Mouse (Mus musculus) adrenal gland, postnatal 36 days (tissue): ENCODE measurements around the gene Ablim1. TPM values are rescaled to one million over a fixed set of nuclear protein-coding genes. Genes with fewer than 3 reads are reported as not detected.

Experiments
- DNase-seq, 2 experiments: peaks; one replicate each; pipeline ENCODE4 v3.0.0; 2021; ENCODE audit warnings: mixed read lengths in 1 of 2
- total RNA-seq, 2 experiments: library from RNA; stranded (reverse); gene quantifications; 2 replicates each; pipeline ENCODE4 v1.2.3; 2021

Gene Ablim1
- total RNA-seq, 2 experiments from 2014 or later, result 34.0 to 37.0 TPM

DNA sequence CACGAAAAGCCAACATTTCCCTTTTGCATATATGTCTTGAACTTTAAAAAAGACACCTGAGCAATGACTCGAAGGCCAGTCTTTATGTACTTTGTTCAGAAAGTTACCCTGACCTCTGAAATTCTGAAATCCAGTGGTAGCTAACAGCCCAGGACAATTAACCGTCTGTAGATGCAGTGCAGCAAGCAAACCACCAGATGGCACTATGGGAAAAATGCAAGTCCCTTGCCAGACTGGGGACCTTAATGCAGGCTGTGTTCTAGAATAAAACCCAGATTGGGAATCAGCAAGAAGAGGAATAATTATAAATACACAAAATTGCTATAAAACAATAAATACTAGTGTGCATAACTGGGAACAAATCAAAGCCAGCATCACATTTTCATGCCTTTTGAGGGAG lies 248.4 kb downstream of the Ablim1 start:
- DNase-seq, result peak; percentile 61 to 72

GRCm38 (mm10) chr19:57062746-57063145 lies 252.0 kb downstream of the Ablim1 start:
- DNase-seq, result no peak

DNA sequence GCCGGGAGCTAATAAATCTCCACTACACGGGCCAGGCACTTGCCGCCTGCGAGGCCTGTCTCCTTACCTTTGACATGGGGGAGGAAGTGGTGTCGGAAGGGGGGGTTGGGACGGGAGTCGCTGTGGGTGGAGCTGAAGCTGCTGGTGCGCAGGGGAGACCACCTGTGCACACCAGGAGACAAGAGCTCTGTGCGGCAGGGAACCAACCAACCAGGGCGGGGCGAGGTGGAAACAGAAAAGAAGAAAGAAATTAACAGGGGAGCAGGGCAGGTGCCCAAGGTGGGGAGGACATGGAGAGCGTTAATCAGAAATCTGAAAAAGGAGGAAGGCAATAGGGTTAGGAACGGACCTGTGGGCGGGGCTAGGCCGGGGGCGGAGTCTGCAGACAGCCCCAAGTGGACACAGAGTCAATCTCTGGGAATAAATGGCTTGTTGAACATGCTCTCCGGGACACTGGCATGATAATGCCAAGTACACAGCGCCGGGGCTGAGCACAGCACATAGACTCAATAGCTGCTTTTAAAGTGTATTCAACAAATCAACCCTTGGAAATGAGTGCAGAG lies 255.6 kb downstream of the Ablim1 start:
- DNase-seq, result no peak

GRCm38 (mm10) chr19:57057568-57057967 lies 257.2 kb downstream of the Ablim1 start:
- DNase-seq, result no peak

- peak; percentile 80 to 85 for DNase-seq
These were observed 259.3 kb downstream of the Ablim1 start for GRCm38 (mm10) chr19:57055215-57056120.

DNA sequence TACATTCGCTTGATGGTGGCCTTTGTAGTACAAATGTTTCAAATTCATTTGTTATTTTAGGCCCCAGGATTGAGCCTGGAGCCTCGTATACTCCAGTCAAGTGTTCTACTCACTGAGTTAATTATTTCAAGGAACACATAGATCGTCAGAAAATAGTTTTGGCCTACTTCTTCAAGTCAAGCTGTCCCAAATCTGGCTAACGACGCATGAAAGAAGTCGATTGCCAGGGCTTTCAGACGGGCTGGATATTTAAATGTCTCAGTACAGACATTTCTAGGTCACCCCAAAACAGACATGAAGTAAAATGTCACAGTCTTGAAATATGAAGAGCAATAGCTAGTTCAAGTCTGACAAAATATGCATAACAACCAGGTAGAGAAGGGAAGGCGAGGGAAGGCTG lies 261.8 kb downstream of the Ablim1 start:
- no peak for DNase-seq

GRCm38 (mm10) chr19:57052016-57052415 lies 262.7 kb downstream of the Ablim1 start:
- DNase-seq, result no peak

DNA sequence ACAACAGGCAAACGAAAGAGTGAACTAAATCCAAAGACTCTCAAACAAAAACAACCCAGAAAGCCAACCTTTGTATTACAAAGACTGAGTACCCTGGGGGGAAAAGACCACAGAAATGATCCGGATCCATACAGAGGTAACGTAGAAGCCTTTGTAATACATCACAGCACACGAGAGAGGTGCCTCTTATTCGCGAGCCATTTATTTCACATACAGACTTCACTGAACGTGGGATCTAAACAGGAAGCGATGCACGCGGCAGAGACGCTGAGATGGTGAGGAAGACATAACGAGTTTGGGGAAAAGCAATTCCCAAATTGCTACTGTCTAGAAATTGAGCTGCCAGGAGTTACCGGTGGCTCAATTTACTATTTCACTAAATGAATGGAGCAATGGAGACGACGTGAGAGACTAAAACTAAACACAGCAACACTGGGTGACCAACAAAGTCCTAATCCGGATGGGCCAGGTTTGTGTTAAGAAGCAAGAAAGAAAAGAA lies 265.1 kb downstream of the Ablim1 start:
- no peak for DNase-seq

GRCm38 (mm10) chr19:57047671-57048320 lies 266.9 kb downstream of the Ablim1 start:
- DNase-seq, result peak in 1 of 2 experiments; percentile 3

GRCm38 (mm10) chr19:57039258-57039657 lies 275.5 kb downstream of the Ablim1 start:
- no peak for DNase-seq

DNA sequence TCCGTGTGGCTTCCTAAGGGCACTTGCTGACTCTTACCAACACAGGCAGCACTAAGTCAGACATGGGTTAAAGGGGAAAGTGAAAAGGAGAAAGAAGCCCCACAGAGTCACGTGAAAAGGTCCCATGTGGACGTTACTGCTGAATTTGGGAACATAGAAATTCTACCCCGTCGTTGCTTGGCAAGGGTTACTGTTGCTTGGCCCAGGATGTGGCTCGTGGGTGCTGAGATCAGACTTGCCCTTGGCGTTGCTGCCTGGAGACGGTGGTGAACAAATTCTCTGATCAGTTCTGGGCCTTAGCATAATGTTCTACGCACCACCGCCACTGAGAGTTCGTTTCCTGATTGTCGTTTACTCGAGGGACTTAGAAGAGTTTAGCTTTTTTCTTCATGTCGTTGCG lies 277.9 kb downstream of the Ablim1 start:
- no peak for DNase-seq

GRCm38 (mm10) chr19:57031582-57031981 lies 283.1 kb downstream of the Ablim1 start:
- DNase-seq, result peak; percentile 74 to 79

DNA sequence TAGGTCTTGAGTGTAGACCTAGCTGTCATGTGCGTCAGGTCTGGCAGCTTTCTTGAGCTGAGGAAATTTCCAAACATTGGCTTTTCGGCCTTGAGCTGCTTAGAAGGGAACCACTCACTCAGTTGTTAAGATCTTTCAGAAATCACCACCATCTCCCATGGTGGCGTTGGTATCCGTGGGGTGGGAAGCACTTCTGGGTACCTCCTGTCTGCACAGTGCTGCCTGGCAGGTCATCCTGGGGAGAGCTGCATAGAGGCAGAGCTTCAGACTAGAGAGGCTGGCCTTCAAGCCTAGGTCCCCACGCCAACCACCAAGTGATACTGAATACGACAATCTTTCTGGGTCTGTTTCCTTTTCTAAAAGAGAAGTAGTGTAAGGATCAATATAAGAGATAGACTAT lies 285.3 kb downstream of the Ablim1 start:
- DNase-seq, result no peak

GRCm38 (mm10) chr19:57028327-57029179 lies 286.2 kb downstream of the Ablim1 start:
- DNase-seq, result peak in 1 of 2 experiments; percentile 28

- DNase-seq, result no peak
These were observed 288.2 kb downstream of the Ablim1 start for GRCm38 (mm10) chr19:57026501-57026900.

- DNase-seq, result no peak
These were observed 296.9 kb downstream of the Ablim1 start for GRCm38 (mm10) chr19:57017785-57018179.

GRCm38 (mm10) chr19:57016995-57017784 lies 297.5 kb downstream of the Ablim1 start:
- peak in 1 of 2 experiments; percentile 18 for DNase-seq

DNA sequence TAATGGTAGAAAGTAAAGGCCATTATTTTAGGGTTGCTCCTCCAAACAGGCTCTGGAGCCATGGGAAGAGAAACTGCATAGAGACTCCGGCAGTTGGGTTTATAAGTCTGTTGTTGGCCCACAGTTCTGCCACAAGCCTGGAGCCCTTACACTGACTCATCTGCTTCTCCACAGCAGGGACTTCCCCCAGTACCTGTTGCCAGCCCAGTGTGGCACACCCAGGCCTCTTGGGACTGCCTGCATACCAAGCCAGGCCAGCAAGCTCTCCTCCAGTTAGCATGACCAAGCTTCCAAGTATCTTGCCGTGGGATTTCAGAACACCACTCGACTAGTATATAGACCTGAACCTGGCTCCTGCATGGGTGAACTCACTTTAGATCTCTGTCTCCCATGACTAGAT lies 299.9 kb downstream of the Ablim1 start:
- peak; percentile 36 to 44 for DNase-seq

- peak; percentile 63 for DNase-seq
These were observed 301.4 kb downstream of the Ablim1 start for GRCm38 (mm10) chr19:57013271-57013677.

- no peak for DNase-seq
These were observed 302.7 kb downstream of the Ablim1 start for GRCm38 (mm10) chr19:57012068-57012467.

GRCm38 (mm10) chr19:57010064-57010463 lies 304.7 kb downstream of the Ablim1 start:
- no peak for DNase-seq
